ENCODE assay signal across 1 mouse cellular context in genomic region chr12:69197378-69198163, GRCm38 (mm10).
TF ChIP-seq lines count a peak whose summit lies in the region.

No protein-coding gene starts in this region.

TF ChIP-seq in CH12.LX, 34 proteins besides CTCF, POLR2A, EP300 and RAD21:
- TF ChIP-seq CHD2 (IDR thresholded peaks at IDR 0.05; ENCODE audit: low read length) (no peak), MAX (IDR thresholded peaks at IDR 0.05; ENCODE audit: low read length) (no peak; the same call in 1 of the 2 replicates), ZC3H11A (IDR thresholded peaks at IDR 0.05; ENCODE audit: low read depth, low read length) (no peak), ETS1 (conservative IDR thresholded peaks at IDR 0.05; ENCODE audit: low read depth, low read length) (no peak), ZNF384 (IDR thresholded peaks at IDR 0.05; ENCODE audit: low read depth, low read length) (no peak), ELF1 (IDR thresholded peaks at IDR 0.05; ENCODE audit: low read depth, low read length) (peak; percentile 23; the same call in 1 of the 2 replicates), UBTF (IDR thresholded peaks at IDR 0.05; ENCODE audit: low read depth, low read length) (peak; percentile 70), SMC3 (IDR thresholded peaks at IDR 0.05; ENCODE audit: low read depth, low read length) (no peak), USF1 (IDR thresholded peaks at IDR 0.05; ENCODE audit: low read depth, low read length) (no peak), ZKSCAN1 (IDR thresholded peaks at IDR 0.05; ENCODE audit: borderline replicate concordance, low read depth, low read length) (no peak), JUN (IDR thresholded peaks at IDR 0.05; ENCODE audit: insufficient read depth, low read depth, low read length) (no peak), HCFC1 (IDR thresholded peaks at IDR 0.05; ENCODE audit: low read depth, low read length) (no peak), TBP (conservative IDR thresholded peaks at IDR 0.05; ENCODE audit: low read depth, low read length) (no peak), ZMIZ1 (IDR thresholded peaks at IDR 0.05; ENCODE audit: low read depth, low read length) (peak; percentile 7; the same call in 1 of the 2 replicates), BHLHE40 (IDR thresholded peaks at IDR 0.05; ENCODE audit: low read depth, low read length) (no peak), IRF4 (IDR thresholded peaks at IDR 0.05; ENCODE audit: low read depth, low read length) (no peak; the same call in 1 of the 2 replicates), MXI1 (IDR thresholded peaks at IDR 0.05; ENCODE audit: low read depth, low read length) (peak; percentile 91), E2F4 (IDR thresholded peaks at IDR 0.05; ENCODE audit: insufficient replicate concordance, low read depth, low read length) (no peak), MAZ (IDR thresholded peaks at IDR 0.05; ENCODE audit: low read depth, low read length) (no peak), NRF1 (IDR thresholded peaks at IDR 0.05; ENCODE audit: low read depth, low read length) (no peak), NELFE (IDR thresholded peaks at IDR 0.05; ENCODE audit: low read depth, low read length) (no peak), GABPA (IDR thresholded peaks at IDR 0.05; ENCODE audit: insufficient replicate concordance, low read depth, low read length) (no peak), KAT2A (IDR thresholded peaks at IDR 0.05; ENCODE audit: insufficient replicate concordance, low read length) (no peak), TCF12 (IDR thresholded peaks at IDR 0.05; ENCODE audit: low read depth, low read length) (no peak), SIN3A (IDR thresholded peaks at IDR 0.05; ENCODE audit: low read length) (no peak), CHD1 (IDR thresholded peaks at IDR 0.05; ENCODE audit: low read depth, low read length) (no peak), RCOR1 (conservative IDR thresholded peaks at IDR 0.05; ENCODE audit: low read depth, low read length) (no peak), MEF2A (IDR thresholded peaks at IDR 0.05; ENCODE audit: borderline replicate concordance, low read depth, low read length) (no peak), MYC (IDR thresholded peaks at IDR 0.05; ENCODE audit: low read depth, low read length) (peak; percentile 8; the same call in 1 of the 2 replicates), POLR2AphosphoS2 (IDR thresholded peaks at IDR 0.05; ENCODE audit: low read depth, low read length) (no peak), USF2 (conservative IDR thresholded peaks at IDR 0.05; ENCODE audit: low read depth, low read length) (no peak), MAFK (IDR thresholded peaks at IDR 0.05; ENCODE audit: insufficient replicate concordance, low read length) (no peak), JUND (conservative IDR thresholded peaks at IDR 0.05; ENCODE audit: low read depth, low read length) (no peak), PAX5 (IDR thresholded peaks at IDR 0.05; ENCODE audit: low read length) (no peak)
